Mouse (Mus musculus): Measurements from ENCODE around the gene Gm15217. TPM values are rescaled to one million over a fixed set of nuclear protein-coding genes. Genes with fewer than 3 reads are reported as not detected.

The Gm15217 gene
- polyA plus RNA-seq, 1 experiment from 2014 or later = not detected

GRCm38 (mm10) chr14:46398091-46398695 is 19.0 kb downstream of the Gm15217 start:
- in situ Hi-C loops (cut with MboI; ENCODE audit: low pct_unique_long_range_greater_than_20kb) = no loop called here
- no peak for ATAC-seq
- POLR2A ChIA-PET = interaction anchor here (1.9 kb wide), 1 partner anchor 11 kb away, joined by 4 read pairs; no protein-coding TSS in a partner anchor

GRCm38 (mm10) chr14:46399925-46400324 is 20.7 kb downstream of the Gm15217 start:
- POLR2A ChIA-PET = interaction anchor here (1.9 kb wide), 1 partner anchor 9 kb away, joined by 4 read pairs; no protein-coding TSS in a partner anchor
- ATAC-seq = no peak
- CTCF ChIA-PET = no interaction called here
- in situ Hi-C loops (cut with MboI; ENCODE audit: low pct_unique_long_range_greater_than_20kb) = no loop called here
- no peak for TF ChIP-seq CTCF (IDR thresholded peaks at IDR 0.05)
- DNase-seq (ENCODE audit: low read depth, low spot score) = no peak
- H3K27me3 ChIP-seq = no peaks in the 10 kb centered on the region

More at GRCm38 (mm10) chr14:46398091-46398695, 19.0 kb downstream of the Gm15217 start:
- H3K27me3 ChIP-seq = no peaks in the 10 kb centered on the region
- no peak for TF ChIP-seq CTCF (IDR thresholded peaks at IDR 0.05)
- no peak for DNase-seq (ENCODE audit: low read depth, low spot score)
- CTCF ChIA-PET = no interaction called here

GRCm38 (mm10) chr14:46408319-46408718 is 29.1 kb downstream of the Gm15217 start:
- no peaks in the 10 kb centered on the region for H3K27me3 ChIP-seq
- ChIA-PET CTCF (interaction anchor here (1.0 kb wide), 1 partner anchor 22 kb away, joined by 3 read pairs; no protein-coding TSS in a partner anchor), POLR2A (interaction anchor here (0.8 to 1.6 kb wide), 2 partner anchors 9 to 21 kb away, joined by 4 read pairs; no protein-coding TSS in a partner anchor)
- in situ Hi-C loops (cut with MboI; ENCODE audit: low pct_unique_long_range_greater_than_20kb) = no loop called here
- DNase-seq (ENCODE audit: low read depth, low spot score) = no peak
- no peak for ATAC-seq
- no peak for TF ChIP-seq CTCF (IDR thresholded peaks at IDR 0.05)

GRCm38 (mm10) chr14:46409016-46409415 is 29.8 kb downstream of the Gm15217 start:
- in situ Hi-C loops (cut with MboI; ENCODE audit: low pct_unique_long_range_greater_than_20kb) = no loop called here
- DNase-seq (ENCODE audit: low read depth, low spot score) = no peak
- no peak for TF ChIP-seq CTCF (IDR thresholded peaks at IDR 0.05)
- POLR2A ChIA-PET = interaction anchor here (0.8 to 1.6 kb wide), 2 partner anchors 10 to 22 kb away, joined by 4 read pairs; no protein-coding TSS in a partner anchor
- no peak for ATAC-seq
- CTCF ChIA-PET = interaction anchor here (1.0 kb wide), 1 partner anchor 21 kb away, joined by 3 read pairs; no protein-coding TSS in a partner anchor
- no peaks in the 10 kb centered on the region for H3K27me3 ChIP-seq

- no peak for DNase-seq (ENCODE audit: low read depth, low spot score)
- POLR2A ChIA-PET = no interaction called here
- in situ Hi-C loops (cut with MboI; ENCODE audit: low pct_unique_long_range_greater_than_20kb) = no loop called here
- TF ChIP-seq CTCF (IDR thresholded peaks at IDR 0.05) = no peak
- no peak for ATAC-seq
- no peaks in the 10 kb centered on the region for H3K27me3 ChIP-seq
- CTCF ChIA-PET = no interaction called here
Observed at GRCm38 (mm10) chr14:46410557-46411120, 31.4 kb downstream of the Gm15217 start.

- no peak for DNase-seq (ENCODE audit: low read depth, low spot score)
- ChIA-PET CTCF (interaction anchor here (1.7 kb wide), 1 partner anchor 18 kb away, joined by 4 read pairs; no protein-coding TSS in a partner anchor), POLR2A (no interaction called here)
- no peak for ATAC-seq
- in situ Hi-C loops (cut with MboI; ENCODE audit: low pct_unique_long_range_greater_than_20kb) = no loop called here
- no peak for TF ChIP-seq CTCF (IDR thresholded peaks at IDR 0.05)
- H3K27me3 ChIP-seq = no peaks in the 10 kb centered on the region
Observed at GRCm38 (mm10) chr14:46412497-46413000, 33.3 kb downstream of the Gm15217 start.

GRCm38 (mm10) chr14:46418371-46419097 is 39.3 kb downstream of the Gm15217 start:
- no peak for TF ChIP-seq CTCF (IDR thresholded peaks at IDR 0.05)
- H3K27me3 ChIP-seq = no peaks in the 10 kb centered on the region
- in situ Hi-C loops (cut with MboI; ENCODE audit: low pct_unique_long_range_greater_than_20kb) = no loop called here
- ATAC-seq (no peak), DNase-seq (ENCODE audit: low read depth, low spot score) (no peak)
- ChIA-PET CTCF (no interaction called here), POLR2A (interaction anchor here (0.6 to 0.9 kb wide), 2 partner anchors 20 to 435 kb away, joined by 3 read pairs; no protein-coding TSS in a partner anchor)

GRCm38 (mm10) chr14:46419269-46419668 is 40.1 kb downstream of the Gm15217 start:
- TF ChIP-seq CTCF (IDR thresholded peaks at IDR 0.05) = no peak
- no peaks in the 10 kb centered on the region for H3K27me3 ChIP-seq
- in situ Hi-C loops (cut with MboI; ENCODE audit: low pct_unique_long_range_greater_than_20kb) = no loop called here
- no peak for ATAC-seq
- DNase-seq (ENCODE audit: low read depth, low spot score) = peak; percentile 4
- POLR2A ChIA-PET = no interaction called here
- CTCF ChIA-PET = no interaction called here

- no peak for DNase-seq (ENCODE audit: low read depth, low spot score)
- ChIA-PET CTCF (no interaction called here), POLR2A (no interaction called here)
- ATAC-seq = no peak
- no peak for TF ChIP-seq CTCF (IDR thresholded peaks at IDR 0.05)
- in situ Hi-C loops (cut with MboI; ENCODE audit: low pct_unique_long_range_greater_than_20kb) = no loop called here
- H3K27me3 ChIP-seq = no peaks in the 10 kb centered on the region
Observed at GRCm38 (mm10) chr14:46421823-46422222, 42.6 kb downstream of the Gm15217 start.

- in situ Hi-C loops (cut with MboI; ENCODE audit: low pct_unique_long_range_greater_than_20kb) = no loop called here
- ATAC-seq (no peak), DNase-seq (ENCODE audit: low read depth, low spot score) (no peak)
- TF ChIP-seq CTCF (IDR thresholded peaks at IDR 0.05) = no peak
- H3K27me3 ChIP-seq = no peaks in the 10 kb centered on the region
- CTCF ChIA-PET = no interaction called here
- POLR2A ChIA-PET = no interaction called here
Observed at GRCm38 (mm10) chr14:46427251-46427650, 48.0 kb downstream of the Gm15217 start.

Data from Patski (cell line).